8 mouse cellular contexts compared by ENCODE assay signal in genomic region chr4:24574276-24574675, GRCm38 (mm10).
A peak's percentile ranks its signal among the peaks of the same experiment; 100 is the strongest.
DNase-seq lines count a peak whose midpoint lies in the region; ATAC-seq and TF ChIP-seq lines count a peak whose summit lies in the region.

No protein-coding gene starts in this region.

- peaks cover 8 to 43% of the 10 kb centered on the region in 2 experiments for H3K36me3 ChIP-seq in CH12.LX (replicated peaks in 1 of 2; ENCODE audit: control insufficient read depth in 1 of 2, insufficient read depth in 1 of 2, low read length in 1 of 2)
- no peaks in the 10 kb centered on the region for H3K36me3 ChIP-seq in neural tube, embryonic 15.5 days
- H3K36me3 ChIP-seq in testis, adult 2 months (ENCODE audit: control insufficient read depth, insufficient read depth, low read length): no peaks in the 10 kb centered on the region

- peak; percentile 82 for ATAC-seq in erythroid progenitor cell, adult 5-6 weeks (replicated peaks; ENCODE audit: low FRiP score, poor library complexity, severe bottlenecking)
- ATAC-seq in neural tube, embryonic 15.5 days (ENCODE audit: low FRiP score): peak; percentile 86

- no peak overlapping the region for H3K9ac ChIP-seq in CH12.LX (ENCODE audit: insufficient read depth, low read depth)
- H3K9ac ChIP-seq in neural tube, embryonic 15.5 days (replicated peaks): no peak overlapping the region

- 17% methylated on average over 6 of the region's 6 CpGs for WGBS in neural tube, embryonic 15.5 days

- dilution Hi-C loops in CH12.LX (cut with MboI; ENCODE audit: extremely low pct_ligation_motif_present, extremely low pct_unique_long_range_greater_than_20kb, low sequenced_read_pairs): no loop called here

- no peak overlapping the region for H3K4me2 ChIP-seq in CH12.LX (ENCODE audit: insufficient read depth, low read depth, poor library complexity, severe bottlenecking)
- no peak overlapping the region for H3K4me2 ChIP-seq in neural tube, embryonic 15.5 days

- no peak overlapping the region for H3K4me3 ChIP-seq in CH12.LX (replicated peaks in 1 of 3; ENCODE audit: low read depth in 2 of 3, low read length in 2 of 3, poor library complexity in 1 of 3)
- H3K4me3 ChIP-seq in neural tube, embryonic 15.5 days (replicated peaks): no peak overlapping the region
- H3K4me3 ChIP-seq in testis, adult 2 months (ENCODE audit: control insufficient read depth, low read depth, low read length): no peak overlapping the region

- TF ChIP-seq CTCF in CH12.LX (conservative IDR thresholded peaks at IDR 0.05 in 1 of 2, IDR thresholded peaks at IDR 0.05 in 1 of 2; ENCODE audit: low read depth in 2 of 2, low read length in 2 of 2): peak; percentile 83 to 89
- peak; percentile 89 for TF ChIP-seq CTCF in testis, adult 2 months (IDR thresholded peaks at IDR 0.05; ENCODE audit: control insufficient read depth, insufficient read depth, insufficient replicate concordance, low read depth, low read length)

- no peaks in the 10 kb centered on the region for H3K27me3 ChIP-seq in CH12.LX (replicated peaks)
- H3K27me3 ChIP-seq in neural tube, embryonic 15.5 days (replicated peaks): no peaks in the 10 kb centered on the region
- no peaks in the 10 kb centered on the region for H3K27me3 ChIP-seq in testis, adult 2 months (ENCODE audit: control insufficient read depth, insufficient read depth, low read length)

- TF ChIP-seq RAD21 in CH12.LX (IDR thresholded peaks at IDR 0.05; ENCODE audit: low read depth, low read length): peak; percentile 88

- H3K27ac ChIP-seq in CH12.LX (ENCODE audit: insufficient read depth, low read depth): no peak overlapping the region
- H3K27ac ChIP-seq in neural tube, embryonic 15.5 days (replicated peaks): no peak overlapping the region
- H3K27ac ChIP-seq in testis, adult 2 months (ENCODE audit: control insufficient read depth, insufficient read depth, low read depth, low read length): no peak overlapping the region

- DNase-seq in CH12.LX (ENCODE audit: extremely low read depth): peak; percentile 73
- DNase-seq in brain, adult 2 months (ENCODE audit: low read depth, low spot score): peak; percentile 82
- peak; percentile 6 for DNase-seq in heart, postnatal 25 days (ENCODE audit: low spot score)
- peak; percentile 85 for DNase-seq in layer of hippocampus, adult 11-12 months (ENCODE audit: low spot score)
- DNase-seq in lung, adult 18-20 months: peak; percentile 44 to 49

- intact Hi-C loops in heart, postnatal 25 days (cut with DNase I): loop anchor here (5.0 kb wide), 1 partner anchor 327 kb away; no protein-coding TSS in a partner anchor

- TF ChIP-seq POLR2A in CH12.LX (IDR thresholded peaks at IDR 0.05; ENCODE audit: low read depth, low read length): no peak
- no peak for TF ChIP-seq POLR2A in testis, adult 2 months (IDR thresholded peaks at IDR 0.05; ENCODE audit: control insufficient read depth, low read depth, low read length)

- no peak for TF ChIP-seq EP300 in CH12.LX (IDR thresholded peaks at IDR 0.05; ENCODE audit: low read length)

- H3K9me3 ChIP-seq in CH12.LX (replicated peaks; ENCODE audit: low read length): peaks cover 3% of the 10 kb centered on the region
- H3K9me3 ChIP-seq in neural tube, embryonic 15.5 days (replicated peaks): no peaks in the 10 kb centered on the region

- in situ Hi-C loops in CH12.LX (cut with MboI; ENCODE audit: low pct_ligation_motif_present, low pct_unique_long_range_greater_than_20kb, low sequenced_read_pairs): no loop called here

- peaks cover 0 to 12% of the 10 kb centered on the region in 2 experiments; a peak in 2 of 4 replicates for H3K4me1 ChIP-seq in CH12.LX (ENCODE audit: control insufficient read depth in 1 of 2, insufficient read depth in 2 of 2)
- no peaks in the 10 kb centered on the region for H3K4me1 ChIP-seq in neural tube, embryonic 15.5 days
- no peaks in the 10 kb centered on the region for H3K4me1 ChIP-seq in testis, adult 2 months (ENCODE audit: control insufficient read depth, insufficient read depth, low read length)

- no peaks in the 10 kb centered on the region for H3K79me2 ChIP-seq in CH12.LX (replicated peaks; ENCODE audit: control insufficient read depth, extremely low read depth, insufficient read depth, poor library complexity, severe bottlenecking)

TF ChIP-seq in CH12.LX, 34 proteins besides CTCF, POLR2A, EP300 and RAD21:
- TF ChIP-seq IRF4 (IDR thresholded peaks at IDR 0.05; ENCODE audit: low read depth, low read length): no peak
- TF ChIP-seq ZC3H11A (IDR thresholded peaks at IDR 0.05; ENCODE audit: low read depth, low read length): peak; percentile 19; the same call in 1 of the 2 replicates
- TF ChIP-seq SMC3 (IDR thresholded peaks at IDR 0.05; ENCODE audit: low read depth, low read length): peak; percentile 80
- TF ChIP-seq HCFC1 (IDR thresholded peaks at IDR 0.05; ENCODE audit: low read depth, low read length): no peak
- no peak for TF ChIP-seq CHD2 (IDR thresholded peaks at IDR 0.05; ENCODE audit: low read length)
- no peak for TF ChIP-seq NRF1 (IDR thresholded peaks at IDR 0.05; ENCODE audit: low read depth, low read length)
- TF ChIP-seq SIN3A (IDR thresholded peaks at IDR 0.05; ENCODE audit: low read length): no peak

Comparison
In these comparisons a context has a peak if more than half of its experiments do, and no peak if none do; other contexts are left out.
1. DNase-seq: peak in every context shown above with its lines; median percentile 85 in layer of hippocampus, adult 11-12 months; 82 in brain, adult 2 months; 73 in CH12.LX; 46 in lung, adult 18-20 months; 6 in heart, postnatal 25 days.